Mouse (Mus musculus): ENCODE results near the gene Gm21876. TPM values are rescaled to one million over a fixed set of nuclear protein-coding genes. Genes with fewer than 3 reads are reported as not detected.
"Not testable (repeated sequence)": the region's sequence is repeated elsewhere in the genome, so short reads cannot be mapped to it uniquely, and the experiment has no call there.

Gm21876 gene
- polyA plus RNA-seq (2015; fragmentation: Nextera tagmentation; extraction: Ambion mirVana): not detected in 2 replicates

- Histone ChIP-seq H3K36me3 (no peaks in the 10 kb centered on the region), H3K4me3 (replicated peaks) (no peak within 1 kb of the TSS), H3K27me3 (replicated peaks) (no peaks in the 10 kb centered on the region), H3K9me3 (no peaks in the 10 kb centered on the region), H3K4me2 (replicated peaks) (no peak within 1 kb of the TSS), H3K9ac (no peak within 1 kb of the TSS), H3K27ac (no peak within 1 kb of the TSS), H3K4me1 (replicated peaks) (no peaks in the 10 kb centered on the region)
- no peak for ATAC-seq
- 61% methylated on average over 3 of the region's 3 CpGs for WGBS
These were observed at the start of gene Gm21876 for GRCm38 (mm10) chrX:21175553-21175952. Gene Gm21876, minus strand, starts transcription at chrX:21175653.

GRCm38 (mm10) chrX:21220422-21220821 is 45.0 kb upstream of the Gm21876 start:
- Histone ChIP-seq H3K27ac (no peak overlapping the region), H3K36me3 (no peaks in the 10 kb centered on the region), H3K4me1 (replicated peaks) (no peaks in the 10 kb centered on the region), H3K9me3 (no peaks in the 10 kb centered on the region), H3K4me3 (replicated peaks) (no peak overlapping the region), H3K9ac (no peak overlapping the region), H3K27me3 (replicated peaks) (no peaks in the 10 kb centered on the region), H3K4me2 (replicated peaks) (no peak overlapping the region)
- 50% methylated on average over 3 of the region's 3 CpGs for WGBS
- ATAC-seq: no peak

- ATAC-seq; H3K4me1 ChIP-seq (replicated peaks); H3K27ac ChIP-seq; H3K4me2 ChIP-seq (replicated peaks); H3K36me3 ChIP-seq; H3K9ac ChIP-seq; H3K9me3 ChIP-seq; H3K4me3 ChIP-seq (replicated peaks); H3K27me3 ChIP-seq (replicated peaks): not testable (repeated sequence)
- WGBS: 92% methylated on average over 25 of the region's 25 CpGs
These were observed 28.8 kb downstream of the Gm21876 start for GRCm38 (mm10) chrX:21146675-21147074.

Other genes with a start within 250 kb of the Gm21876 start
- 5.2 and 7.5 TPM in 2 replicates for gene Cfp, start 244.1 kb downstream of the Gm21876 start, polyA plus RNA-seq (2015; fragmentation: Nextera tagmentation; extraction: Ambion mirVana)
- 8.5 and 8.6 TPM in 2 replicates for gene Elk1, start 225.0 kb downstream of the Gm21876 start, polyA plus RNA-seq (2015; fragmentation: Nextera tagmentation; extraction: Ambion mirVana)
- 62.9 and 64.7 TPM in 2 replicates for gene Uxt, start 213.6 kb downstream of the Gm21876 start, polyA plus RNA-seq (2015; fragmentation: Nextera tagmentation; extraction: Ambion mirVana)
- gene Zfp182, start 113.3 kb downstream of the Gm21876 start, polyA plus RNA-seq (2015; fragmentation: Nextera tagmentation; extraction: Ambion mirVana): 4.7 and 4.9 TPM in 2 replicates
- not detected in 2 replicates for gene Spaca5, start 107.2 kb downstream of the Gm21876 start, polyA plus RNA-seq (2015; fragmentation: Nextera tagmentation; extraction: Ambion mirVana)
- 0.77 and 1.7 TPM in 2 replicates for gene Zfp300, start 86.1 kb downstream of the Gm21876 start, polyA plus RNA-seq (2015; fragmentation: Nextera tagmentation; extraction: Ambion mirVana)
- not detected in 2 replicates for gene Ssxa1, start 59.8 kb downstream of the Gm21876 start, polyA plus RNA-seq (2015; fragmentation: Nextera tagmentation; extraction: Ambion mirVana)

Measured in intestine, embryonic 15.5 days (tissue).